Mouse (Mus musculus) kidney, postnatal 14 days (tissue): ENCODE results near the gene H2-M10.4.
A peak's percentile ranks its signal among the peaks of the same experiment; 100 is the strongest.
"Not testable (repeated sequence)": the region's sequence is repeated elsewhere in the genome, so short reads cannot be mapped to it uniquely, and the experiment has no call there.

Experiments
- DNase-seq: peaks from one replicate; pipeline ENCODE4 v3.0.0; 2022; ENCODE audit warnings: mixed read lengths

H2-M10.4 gene

DNA sequence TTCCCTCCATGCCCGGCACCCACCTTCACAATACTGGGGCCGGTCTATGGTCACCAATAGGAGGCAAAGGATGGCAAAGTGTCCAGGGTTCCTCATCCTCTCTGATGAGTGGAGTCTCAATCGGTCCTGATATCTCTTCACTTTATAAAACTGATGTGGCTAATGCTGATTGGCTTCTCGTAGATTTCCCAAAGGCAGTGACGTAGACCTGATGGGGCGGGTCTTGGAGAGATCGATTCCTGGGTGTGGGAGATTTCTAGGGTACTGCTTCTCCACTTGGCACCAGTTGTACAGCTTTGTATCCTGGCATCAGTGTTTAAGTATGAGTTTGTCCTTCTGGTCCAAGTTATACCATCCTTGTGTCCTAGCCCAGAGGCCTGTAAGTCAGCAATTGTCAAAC, at the start of gene H2-M10.4:
Gene H2-M10.4, minus strand, starts transcription at position 101 of the 400 bp plus-strand sequence.
- DNase-seq = no peak

DNA sequence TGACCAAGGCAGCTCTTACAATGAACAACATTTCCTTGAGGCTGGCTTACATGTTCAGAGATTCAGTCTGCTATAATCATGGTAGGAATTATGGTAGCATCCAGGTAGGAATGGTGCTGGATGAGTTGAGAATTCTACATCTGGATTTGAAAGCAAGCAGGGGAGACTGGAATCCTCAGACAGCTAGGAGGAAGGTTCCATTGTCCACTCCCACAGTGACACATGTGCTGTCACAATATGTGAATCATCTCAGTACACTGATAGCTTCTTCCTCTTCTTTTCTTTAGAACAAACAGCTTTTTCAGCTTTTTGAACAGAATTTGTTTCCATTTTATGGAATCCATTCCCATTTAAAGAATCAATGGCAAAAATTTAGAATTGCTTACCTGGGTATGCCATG, 41.8 kb upstream of the H2-M10.4 start:
- DNase-seq = no peak

GRCm38 (mm10) chr17:36500435-36500834, 38.3 kb upstream of the H2-M10.4 start:
- no peak for DNase-seq

DNA sequence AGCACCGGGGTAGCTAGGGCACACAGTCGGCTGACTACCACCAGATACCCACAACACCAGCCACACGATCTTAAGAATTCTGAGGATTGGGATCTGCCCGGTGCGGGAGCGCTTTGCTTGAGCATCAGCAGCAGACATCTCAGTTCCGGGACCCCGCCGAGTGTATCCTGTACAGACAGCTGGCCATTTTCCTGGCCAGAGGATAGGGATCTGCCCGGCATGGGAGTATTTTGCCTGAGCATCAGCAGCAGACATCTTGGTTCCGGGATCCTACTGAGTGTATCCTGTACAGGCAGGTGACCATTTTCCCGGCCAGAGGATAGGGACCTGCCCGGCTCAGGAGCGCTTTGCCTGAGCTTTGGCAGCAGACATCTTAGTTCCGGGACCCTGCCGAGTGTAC, 26.0 kb upstream of the H2-M10.4 start:
- not testable (repeated sequence) for DNase-seq

- DNase-seq = no peak
Measured at GRCm38 (mm10) chr17:36486687-36487230, 24.6 kb upstream of the H2-M10.4 start.

DNA sequence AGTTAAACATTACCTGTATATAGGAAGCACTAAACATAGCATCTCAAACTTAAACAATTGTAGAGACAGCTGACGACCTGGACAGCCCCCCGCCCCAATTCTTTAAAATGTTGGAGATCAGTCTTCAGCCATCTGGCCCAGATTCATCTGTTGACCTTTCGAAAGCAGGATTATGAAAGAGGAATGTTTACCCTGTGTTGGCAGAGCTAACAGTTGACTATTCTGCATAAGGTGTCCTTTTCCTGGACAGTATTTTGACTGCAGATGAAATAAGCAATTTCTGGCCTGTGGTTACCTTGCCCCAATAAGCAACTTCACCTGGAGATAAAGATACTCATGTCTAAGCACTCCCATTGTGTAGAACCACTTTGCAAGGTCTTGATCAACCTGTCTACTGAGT, 21.7 kb upstream of the H2-M10.4 start:
- DNase-seq = no peak

DNA sequence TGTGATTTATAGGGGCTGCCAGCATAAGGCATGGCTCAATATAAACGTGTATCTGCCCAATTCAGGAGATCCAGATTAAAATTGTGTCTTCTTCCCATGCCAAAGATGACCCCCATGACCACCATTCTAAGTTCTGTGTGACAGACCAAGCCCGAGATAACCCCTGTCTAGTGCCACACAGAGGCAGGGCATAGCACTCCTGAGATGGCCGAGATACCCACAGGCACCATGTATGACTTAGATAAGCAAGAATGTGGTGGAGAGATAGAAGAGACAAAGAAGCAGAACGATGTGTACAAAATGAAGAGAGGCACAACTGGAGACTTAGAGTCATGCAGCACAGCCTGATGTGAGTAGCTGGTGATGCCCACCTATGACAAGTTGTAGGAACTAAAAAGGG, 5.9 kb downstream of the H2-M10.4 start:
- DNase-seq = no peak

- no peak for DNase-seq
Measured at GRCm38 (mm10) chr17:36431411-36431810, 30.7 kb downstream of the H2-M10.4 start.

DNA sequence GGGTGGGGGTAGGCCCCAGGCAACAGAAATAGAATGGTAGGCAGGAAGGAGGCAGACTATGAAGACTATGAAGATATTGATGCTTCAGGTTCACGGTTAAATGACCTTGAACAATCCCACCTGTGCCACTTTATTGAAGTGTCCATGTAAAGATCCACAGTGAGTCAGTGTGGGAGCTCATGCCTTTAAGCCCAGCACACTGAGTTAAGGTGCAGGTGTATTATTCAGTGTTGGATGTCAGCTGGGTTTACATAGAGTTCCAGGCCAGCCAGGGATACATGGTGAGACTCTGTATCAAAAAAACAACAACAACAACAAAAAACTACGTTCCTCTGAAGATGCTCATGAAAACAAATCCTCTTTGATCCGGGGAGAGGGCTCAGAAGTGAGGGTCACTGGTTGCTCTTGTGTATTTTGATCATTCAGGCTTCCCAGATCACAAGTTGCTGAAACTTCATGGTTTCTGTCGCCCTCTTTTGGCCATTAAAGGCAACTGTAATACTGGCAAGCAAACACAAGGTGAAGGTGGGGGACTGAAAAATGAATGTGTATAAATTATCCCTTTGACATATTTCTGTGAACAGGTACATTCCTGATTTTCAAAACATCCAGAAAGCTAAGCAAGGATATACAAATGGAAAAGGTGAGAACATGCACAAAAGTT, 43.9 kb downstream of the H2-M10.4 start:
- DNase-seq = peak; percentile 27

GRCm38 (mm10) chr17:36417416-36417815, 44.7 kb downstream of the H2-M10.4 start:
- no peak for DNase-seq

GRCm38 (mm10) chr17:36415407-36415806, 46.7 kb downstream of the H2-M10.4 start:
- DNase-seq = no peak

- DNase-seq = no peak
Measured at GRCm38 (mm10) chr17:36414361-36414760, 47.8 kb downstream of the H2-M10.4 start.
